Mouse (Mus musculus) telencephalon, adult 2 months (tissue): ENCODE results near the gene Samd5.

Experiments
- DNase-seq: peaks from one replicate; pipeline ENCODE4 v3.0.0-alpha.2; 2011; ENCODE audit warnings: low read depth, low spot score

Samd5 gene

GRCm38 (mm10) chr10:9674561-9675521 lies at the start of gene Samd5:
TSS of gene Samd5 (minus strand) at chr10:9675208.
- no peak for DNase-seq

- no peak for DNase-seq
Measured at GRCm38 (mm10) chr10:9722519-9723303, 47.7 kb upstream of the Samd5 start.

GRCm38 (mm10) chr10:9720027-9720426 lies 45.0 kb upstream of the Samd5 start:
- no peak for DNase-seq

GRCm38 (mm10) chr10:9718086-9718485 lies 43.1 kb upstream of the Samd5 start:
- DNase-seq: no peak

GRCm38 (mm10) chr10:9704956-9705355 lies 29.9 kb upstream of the Samd5 start:
- no peak for DNase-seq

GRCm38 (mm10) chr10:9699071-9699761 lies 24.2 kb upstream of the Samd5 start:
- no peak for DNase-seq

- DNase-seq: no peak
Measured at GRCm38 (mm10) chr10:9698141-9698540, 23.1 kb upstream of the Samd5 start.

- DNase-seq: no peak
Measured at GRCm38 (mm10) chr10:9696543-9697141, 21.6 kb upstream of the Samd5 start.

GRCm38 (mm10) chr10:9693990-9694699 lies 19.1 kb upstream of the Samd5 start:
- DNase-seq: no peak

GRCm38 (mm10) chr10:9680928-9681327 lies 5.9 kb upstream of the Samd5 start:
- no peak for DNase-seq

GRCm38 (mm10) chr10:9679911-9680310 lies 4.9 kb upstream of the Samd5 start:
- no peak for DNase-seq

GRCm38 (mm10) chr10:9678071-9678470 lies 3.1 kb upstream of the Samd5 start:
- DNase-seq: no peak

GRCm38 (mm10) chr10:9676886-9677285 lies 1.9 kb upstream of the Samd5 start:
- peak; percentile 81 for DNase-seq

- DNase-seq: no peak
Measured at GRCm38 (mm10) chr10:9676418-9676786, 1.4 kb upstream of the Samd5 start.

GRCm38 (mm10) chr10:9675550-9676417 lies 776 bp upstream of the Samd5 start:
- no peak for DNase-seq

- DNase-seq: no peak
Measured at GRCm38 (mm10) chr10:9673276-9673675, 1.7 kb downstream of the Samd5 start.

- DNase-seq: no peak
Measured at GRCm38 (mm10) chr10:9672751-9673150, 2.3 kb downstream of the Samd5 start.

- DNase-seq: no peak
Measured at GRCm38 (mm10) chr10:9670351-9670750, 4.7 kb downstream of the Samd5 start.

- no peak for DNase-seq
Measured at GRCm38 (mm10) chr10:9668791-9669190, 6.2 kb downstream of the Samd5 start.

- DNase-seq: no peak
Measured at GRCm38 (mm10) chr10:9652946-9653345, 22.1 kb downstream of the Samd5 start.
